Mouse (Mus musculus) mature B cell (primary cell): ENCODE results near the gene Lgals3.

Experiments used
- in situ Hi-C: fragments of 300-500 bp; cut with MboI; formaldehyde crosslinking; loops from 2 replicates; pipeline ENCODE4 v1.14.3; 2019

Lgals3 gene

GRCm38 (mm10) chr14:47370790-47371189 lies 3.2 kb downstream of the Lgals3 start:
- in situ Hi-C loops: no loop called here

GRCm38 (mm10) chr14:47371689-47372088 lies 4.1 kb downstream of the Lgals3 start:
- in situ Hi-C loops: no loop called here

DNA sequence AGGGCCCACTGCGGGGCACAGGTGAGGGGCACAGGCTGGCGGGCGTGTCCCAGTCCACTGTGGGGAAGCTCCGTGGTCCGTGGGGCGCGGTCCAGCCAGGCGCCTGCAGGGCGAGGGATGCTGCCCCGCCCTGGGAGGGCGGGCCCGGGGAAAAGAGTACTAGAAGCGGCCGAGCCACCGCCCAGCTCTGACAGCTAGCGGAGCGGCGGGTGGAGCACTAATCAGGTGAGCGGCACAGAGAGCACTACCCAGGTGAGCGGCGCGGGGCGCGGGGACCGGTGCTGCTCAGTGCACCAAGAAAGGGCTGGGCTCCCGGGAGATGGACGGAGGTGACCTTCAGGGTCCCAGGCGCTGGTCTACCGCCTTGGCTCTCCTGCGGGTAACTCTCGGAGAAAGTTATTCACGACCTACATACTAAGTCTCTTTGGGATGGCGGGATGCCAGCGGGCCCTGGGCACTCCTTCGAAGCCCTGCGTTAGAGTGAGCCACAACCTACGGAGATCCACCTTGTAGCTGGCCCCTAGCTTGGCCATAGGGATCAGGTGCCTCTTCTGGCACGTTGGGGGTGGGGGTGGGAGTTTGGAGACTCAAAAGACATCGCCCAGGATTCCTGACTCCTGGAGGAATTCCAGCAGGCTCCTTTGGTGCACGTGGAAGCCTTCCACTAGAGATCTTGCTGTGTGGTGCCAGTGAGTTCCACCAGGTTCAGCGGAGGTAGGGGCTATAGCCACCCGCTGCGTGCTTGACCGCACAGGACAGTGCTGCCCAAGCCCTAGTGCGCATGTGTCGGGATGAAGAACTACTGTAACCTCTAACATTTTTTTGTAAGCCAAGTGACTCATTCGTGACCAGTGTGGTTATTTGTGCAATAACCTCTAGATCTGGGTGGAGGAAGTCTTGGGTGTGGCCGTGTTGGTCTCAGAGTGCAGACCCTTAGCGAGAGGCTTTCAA lies 6.5 kb downstream of the Lgals3 start:
- in situ Hi-C loops: no loop called here

- in situ Hi-C loops: no loop called here
Measured at GRCm38 (mm10) chr14:47376526-47376925, 9.0 kb downstream of the Lgals3 start.

DNA sequence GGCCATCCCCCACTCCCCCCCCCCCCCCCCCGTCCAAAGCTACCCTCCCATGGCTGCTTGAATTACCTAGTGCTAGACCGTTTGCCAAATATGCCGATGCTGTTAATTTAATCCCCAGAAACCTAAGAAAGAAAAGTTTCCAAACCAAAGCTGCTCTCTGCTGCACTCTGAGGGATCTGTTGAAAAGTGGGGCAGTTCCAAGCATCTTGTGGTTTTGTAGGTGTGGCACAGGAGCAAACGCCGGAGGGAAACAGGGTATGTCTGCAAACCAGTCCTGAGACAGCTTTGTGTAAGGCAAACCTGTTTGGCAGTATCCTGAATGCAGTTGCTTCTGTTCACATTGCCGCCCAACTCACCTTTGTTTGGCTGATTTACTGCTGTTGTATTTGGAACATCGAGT lies 10.8 kb downstream of the Lgals3 start:
- in situ Hi-C loops: no loop called here

GRCm38 (mm10) chr14:47383911-47384310 lies 16.4 kb downstream of the Lgals3 start:
- in situ Hi-C loops: no loop called here

GRCm38 (mm10) chr14:47384653-47385052 lies 17.1 kb downstream of the Lgals3 start:
- in situ Hi-C loops: no loop called here

GRCm38 (mm10) chr14:47386125-47386524 lies 18.6 kb downstream of the Lgals3 start:
- in situ Hi-C loops: no loop called here

DNA sequence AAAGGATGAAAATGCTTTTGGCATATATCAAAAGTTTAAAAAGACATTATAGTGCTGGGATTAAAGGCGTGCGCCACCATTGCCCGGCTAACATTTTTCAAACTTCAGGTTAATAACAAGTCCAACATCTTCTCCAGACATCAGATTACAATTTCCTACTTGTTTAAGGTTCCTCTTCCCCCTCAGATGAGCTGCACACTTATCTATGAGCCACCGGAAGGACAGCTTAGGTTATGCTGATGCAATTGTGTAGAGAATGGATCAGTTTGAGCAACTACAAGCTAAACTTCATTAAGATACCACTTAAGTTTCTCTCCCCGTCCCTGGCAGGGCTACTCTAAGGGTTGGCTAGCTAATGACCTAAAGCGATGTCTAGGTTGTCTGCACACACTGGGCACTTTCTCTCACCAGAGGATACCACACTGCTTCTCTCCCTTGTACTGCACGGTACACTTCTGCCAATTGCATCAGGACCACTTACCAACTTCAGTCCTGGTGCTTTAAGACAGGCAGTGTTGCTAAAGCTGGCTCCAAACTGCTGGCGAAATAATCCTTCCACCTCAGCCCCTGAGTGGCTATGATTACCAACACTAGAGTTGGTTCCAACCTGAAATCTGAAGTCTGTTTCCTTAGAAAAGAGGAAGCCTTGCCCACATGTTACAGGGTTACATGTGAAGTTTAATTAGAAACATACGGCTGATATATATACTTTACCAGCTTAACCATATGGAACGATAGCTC lies 26.0 kb downstream of the Lgals3 start:
- in situ Hi-C loops: no loop called here

DNA sequence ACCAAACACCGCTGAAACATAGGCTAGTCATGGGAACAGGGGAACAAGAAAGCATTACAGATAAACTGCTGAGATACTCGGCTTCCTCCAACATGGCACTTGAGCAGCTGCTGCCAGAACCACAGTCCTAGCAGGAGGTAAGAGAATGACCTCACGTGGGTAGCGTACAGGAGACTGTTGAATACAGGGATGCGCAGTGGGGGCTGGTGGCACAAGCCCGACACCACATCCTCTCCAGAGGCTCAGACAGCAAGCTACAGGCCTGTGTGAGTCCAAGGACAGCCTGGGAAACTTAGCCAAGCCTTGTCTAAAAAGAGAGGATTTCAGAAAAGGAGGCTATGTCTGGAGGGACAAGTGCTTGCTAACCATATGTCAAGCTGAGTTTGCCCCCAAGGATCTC lies 27.5 kb downstream of the Lgals3 start:
- in situ Hi-C loops: no loop called here

- in situ Hi-C loops: no loop called here
Measured at GRCm38 (mm10) chr14:47395462-47396026, 28.0 kb downstream of the Lgals3 start.

- in situ Hi-C loops: no loop called here
Measured at GRCm38 (mm10) chr14:47396165-47396652, 28.7 kb downstream of the Lgals3 start.

DNA sequence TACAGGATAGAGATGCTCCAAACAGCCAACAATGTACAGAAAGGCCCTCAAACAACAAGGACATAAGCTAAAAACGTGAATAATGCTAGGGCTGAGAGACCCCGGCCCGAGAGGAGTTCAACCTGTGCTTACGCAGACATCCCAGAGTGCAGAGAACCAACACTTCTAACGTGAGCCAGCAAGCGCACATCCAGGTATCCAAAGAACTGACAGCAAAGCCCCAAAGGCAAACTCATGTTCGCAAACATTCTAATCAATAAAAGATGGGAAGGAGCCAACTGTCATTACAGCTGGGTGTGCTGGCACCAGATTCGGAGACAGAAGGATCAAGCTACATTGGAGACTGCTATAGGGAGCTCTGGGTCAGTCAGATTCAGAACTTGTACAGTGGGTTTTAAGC lies 35.2 kb downstream of the Lgals3 start:
- in situ Hi-C loops: no loop called here

DNA sequence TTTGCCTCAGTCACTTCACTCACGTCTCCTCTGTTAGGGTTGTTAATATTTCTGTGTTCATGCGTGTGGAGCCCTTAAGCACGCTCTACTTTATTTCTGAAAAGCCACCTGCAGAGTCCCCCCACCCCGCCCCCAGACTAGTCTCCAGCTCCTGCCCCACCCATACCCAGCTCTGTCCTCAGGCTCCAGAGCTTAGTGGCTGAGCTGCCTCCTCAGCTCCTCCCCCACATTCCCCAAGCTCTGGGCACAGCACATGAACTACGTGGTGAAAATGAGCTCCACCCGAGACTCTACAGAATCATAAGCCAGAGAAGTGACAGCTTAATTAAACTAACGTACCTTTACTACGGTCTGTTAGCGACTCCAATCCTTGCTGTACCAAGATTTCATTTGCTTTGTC lies 38.4 kb downstream of the Lgals3 start:
- in situ Hi-C loops: no loop called here

DNA sequence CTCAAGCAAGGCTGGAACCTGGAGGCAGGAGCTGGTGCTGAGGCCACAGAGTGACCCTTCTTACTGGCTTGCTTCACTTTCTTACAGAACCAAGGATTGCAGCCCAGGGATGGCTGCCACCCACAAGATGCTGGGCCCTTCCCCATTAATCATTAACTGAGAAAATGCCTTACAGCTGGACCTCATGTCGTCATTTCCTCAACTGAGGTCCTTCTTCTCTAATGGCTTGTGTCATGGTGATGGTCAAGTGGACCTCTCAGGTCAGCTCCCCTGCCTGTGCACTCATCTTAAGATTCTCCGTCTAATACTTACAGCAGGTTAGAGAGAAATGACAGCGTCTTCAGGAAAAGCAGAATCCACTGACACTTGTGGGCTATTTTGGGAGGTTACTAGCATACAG lies 49.8 kb downstream of the Lgals3 start:
- in situ Hi-C loops: no loop called here

- in situ Hi-C loops: no loop called here
Measured at GRCm38 (mm10) chr14:47417775-47418665, 50.5 kb downstream of the Lgals3 start, which contains the start of gene Dlgap5. Dlgap5 (minus strand) TSS chr14:47418407.

DNA sequence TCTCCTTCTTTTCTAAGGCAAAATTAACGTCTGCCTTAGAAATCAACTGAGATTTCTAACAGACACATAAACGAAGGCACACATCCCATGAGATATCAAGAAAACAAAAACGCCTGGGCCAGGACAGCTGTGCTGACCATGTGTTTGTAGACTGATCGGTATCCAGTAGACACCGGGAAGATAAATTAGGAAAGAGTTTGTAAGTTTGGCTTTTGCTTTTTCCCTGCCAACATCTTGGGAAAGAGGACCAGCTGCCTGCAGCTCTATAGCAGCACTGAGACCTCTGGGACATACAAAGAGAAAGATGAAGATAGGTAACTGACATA lies 51.1 kb downstream of the Lgals3 start:
- in situ Hi-C loops: no loop called here

DNA sequence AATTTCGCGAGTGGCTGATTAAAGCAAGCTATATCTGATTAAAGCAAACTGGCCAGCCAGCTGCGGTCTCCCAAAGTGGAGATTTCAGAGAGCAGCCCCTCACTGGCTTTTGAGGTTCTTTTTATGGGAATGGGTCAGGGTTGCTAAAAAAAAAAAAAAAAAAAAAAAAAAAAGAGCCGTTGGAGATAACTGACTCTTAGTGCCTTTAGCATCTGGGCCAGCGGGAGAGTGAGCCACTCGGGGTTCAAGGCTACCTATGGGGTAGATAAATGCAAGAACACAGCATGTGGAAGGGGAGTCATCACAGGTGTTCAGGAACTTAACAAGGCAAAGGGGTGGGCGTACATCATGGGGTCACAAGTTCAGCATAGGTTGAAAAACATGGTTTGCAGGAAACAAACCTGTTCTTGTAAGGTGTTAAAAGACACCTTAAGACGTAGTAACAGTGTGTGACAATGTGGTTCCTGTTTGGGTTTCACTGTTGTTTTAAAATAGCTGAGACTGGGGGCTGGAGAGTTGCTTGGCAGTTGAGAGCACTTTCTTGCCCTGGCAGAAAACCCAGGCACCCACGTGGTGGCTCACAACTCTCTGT lies 51.6 kb downstream of the Lgals3 start:
- in situ Hi-C loops: no loop called here

- in situ Hi-C loops: no loop called here
Measured at GRCm38 (mm10) chr14:47419723-47420276, 52.2 kb downstream of the Lgals3 start.

- in situ Hi-C loops: no loop called here
Measured at GRCm38 (mm10) chr14:47421606-47422005, 54.1 kb downstream of the Lgals3 start.

DNA sequence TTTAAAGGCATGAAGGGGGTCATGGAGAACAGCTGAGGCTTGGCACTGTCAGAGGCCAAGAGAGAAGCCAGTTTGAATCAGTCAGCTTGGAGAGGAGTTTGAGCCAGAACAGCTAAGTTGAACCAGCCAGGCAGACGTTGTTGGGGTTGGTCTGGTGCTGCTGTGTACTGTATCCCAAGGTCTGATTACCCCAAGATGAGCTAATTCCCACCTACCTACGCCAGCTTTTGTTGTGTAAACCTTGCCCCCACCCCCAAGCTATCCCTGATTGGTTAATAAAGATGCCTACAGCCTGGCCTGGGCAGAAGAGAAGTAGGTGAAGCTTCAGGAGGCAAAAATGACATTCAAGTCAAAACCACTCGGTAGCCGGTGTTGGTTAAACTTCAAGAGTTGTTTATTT lies 54.9 kb downstream of the Lgals3 start:
- in situ Hi-C loops: no loop called here
